Mouse (Mus musculus) ES-Bruce4 (cell line): ENCODE data around the gene Fuca2. TPM values are rescaled to one million over a fixed set of nuclear protein-coding genes. Genes with fewer than 3 reads are reported as not detected.
A peak's percentile ranks its signal among the peaks of the same experiment; 100 is the strongest.

ENCODE experiments used
- H3K27ac ChIP-seq: 2 replicates; pipeline ENCODE4 v1.5.1; 2012; ENCODE audit warnings: low read length, inconsistent platforms; ENCODE audit not compliant: insufficient read depth
- H3K27me3 ChIP-seq: 2 replicates; pipeline ENCODE4 v1.6.1; 2012; ENCODE audit warnings: mild to moderate bottlenecking, low read length, inconsistent platforms; ENCODE audit not compliant: control insufficient read depth, poor library complexity, insufficient read depth, severe bottlenecking
- H3K36me3 ChIP-seq: 2 replicates; pipeline ENCODE4 v1.6.1; 2012; ENCODE audit warnings: inconsistent platforms, mild to moderate bottlenecking, low read length, moderate library complexity; ENCODE audit not compliant: control insufficient read depth, poor library complexity, insufficient read depth, severe bottlenecking
- H3K4me1 ChIP-seq: one replicate; pipeline ENCODE4 v1.8.1; 2011; ENCODE audit warnings: low read length; ENCODE audit not compliant: control insufficient read depth, insufficient read depth
- H3K4me3 ChIP-seq: 2 replicates; pipeline ENCODE4 v1.5.1; 2011; ENCODE audit warnings: low read depth, mild to moderate bottlenecking, low read length
- H3K9ac ChIP-seq: 2 replicates; pipeline ENCODE4 v1.6.1; 2012; ENCODE audit warnings: low read depth, mild to moderate bottlenecking, inconsistent platforms; ENCODE audit not compliant: poor library complexity, severe bottlenecking
- H3K9me3 ChIP-seq: replicated peaks from 2 replicates; pipeline ENCODE4 v1.6.1; 2012; ENCODE audit warnings: mild to moderate bottlenecking, low read length, inconsistent platforms; ENCODE audit not compliant: control insufficient read depth, poor library complexity, insufficient read depth, severe bottlenecking
- CTCF ChIP-seq: IDR thresholded peaks from one replicate; pipeline ENCODE4 v1.8.1; 2011; ENCODE audit warnings: low read depth, low read length
- EP300 ChIP-seq: IDR thresholded peaks from 2 replicates; pipeline ENCODE4 v1.6.1; 2011; ENCODE audit warnings: low read depth, low read length; ENCODE audit not compliant: insufficient read depth
- POLR2A ChIP-seq: IDR thresholded peaks from one replicate; pipeline ENCODE4 v1.8.1; 2011; ENCODE audit warnings: low read length; ENCODE audit not compliant: insufficient read depth
- polyA plus RNA-seq: library from polyadenylated mRNA; stranded (reverse); fragments of >200 nt; gene quantifications from 2 replicates; pipeline ENCODE4 v1.2.4, GENCODE M21; 2011; ENCODE audit warnings: low read depth; ENCODE audit not compliant: missing spikeins, insufficient read depth, insufficient read length

Fuca2 gene
- polyA plus RNA-seq, 1 experiment = 31.9 TPM

DNA sequence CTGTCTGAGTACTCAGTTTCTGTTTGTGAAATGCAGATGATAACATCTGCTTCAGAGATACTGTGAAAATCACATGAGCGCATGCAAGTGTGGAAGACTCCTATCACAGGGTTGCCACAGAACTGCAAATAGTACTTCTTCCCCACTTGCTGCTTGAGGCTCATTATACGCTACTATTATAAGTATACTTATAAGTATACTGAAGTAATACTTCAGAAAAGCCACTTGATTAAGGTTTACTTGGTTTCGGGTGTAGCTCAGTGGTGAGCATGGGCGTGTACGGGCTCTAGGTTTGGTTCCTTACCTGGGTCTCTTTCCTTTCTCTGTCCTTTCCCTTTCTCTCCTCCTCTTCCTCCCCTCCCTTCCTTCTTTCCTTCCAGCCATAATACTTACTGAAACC lies 42.4 kb downstream of the Fuca2 start:
- Histone ChIP-seq H3K27ac (no peak overlapping the region), H3K9me3 (no peaks in the 10 kb centered on the region), H3K27me3 (no peaks in the 10 kb centered on the region), H3K4me1 (no peaks in the 10 kb centered on the region), H3K4me3 (no peak overlapping the region), H3K36me3 (no peaks in the 10 kb centered on the region; the same call in 1 of the 2 replicates), H3K9ac (no peak overlapping the region)
- no peak for TF ChIP-seq CTCF
- no peak for TF ChIP-seq POLR2A
- no peak for TF ChIP-seq EP300

DNA sequence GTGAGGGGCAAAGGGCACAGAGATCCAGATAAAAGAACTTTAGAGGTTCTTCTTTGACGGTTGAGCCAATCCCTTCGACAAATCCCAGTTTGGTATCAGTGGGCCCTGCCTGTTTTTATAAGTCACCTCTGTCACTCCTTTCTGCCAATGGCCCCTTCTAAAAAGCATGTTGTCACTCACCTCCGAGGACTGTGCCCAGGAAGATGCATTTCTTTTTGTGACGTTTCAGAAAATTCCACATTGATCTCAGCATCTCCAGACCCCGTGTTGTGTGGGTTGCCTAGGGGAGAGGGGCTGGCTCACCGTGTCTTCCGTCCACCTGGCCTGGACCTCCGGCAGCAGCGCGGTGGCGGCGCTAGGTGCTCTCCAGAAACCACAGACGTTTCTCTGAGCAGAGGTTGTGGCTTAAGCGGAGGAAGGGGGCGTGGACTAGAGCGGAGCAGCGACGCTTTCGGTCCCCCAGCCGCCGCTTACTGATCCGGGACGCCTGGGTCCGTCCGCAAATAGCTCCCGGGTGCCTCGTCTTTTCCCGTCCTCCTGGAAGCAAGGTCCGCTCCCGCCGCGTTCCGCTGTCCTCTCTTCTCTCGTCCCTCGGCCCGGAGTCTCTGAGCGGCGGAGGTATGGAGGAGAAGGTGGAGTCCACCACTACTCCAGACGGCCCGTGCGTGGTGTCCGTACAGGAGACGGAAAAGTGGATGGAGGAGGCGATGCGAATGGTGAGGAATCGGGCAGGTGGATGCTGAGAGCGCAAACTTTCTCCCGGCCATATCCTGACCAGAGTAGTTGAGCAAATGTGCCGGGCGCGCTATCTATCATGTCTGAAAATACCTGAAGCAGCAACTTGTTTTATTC lies 53.5 kb downstream of the Fuca2 start, which contains the start of the genes Adat2 and Pex3:
TSS of gene Adat2 (plus strand) at position 249 of the 852 bp plus-strand sequence.
TSS of gene Pex3 (minus strand) at position 497 of the 852 bp plus-strand sequence.
- no peak for TF ChIP-seq CTCF
- peak; percentile 60 for TF ChIP-seq EP300
- TF ChIP-seq POLR2A = peak; percentile 45
- peaks cover 3% of the 10 kb centered on the region for H3K4me1 ChIP-seq
- H3K27ac ChIP-seq = no peak within 1 kb of the TSS
- H3K9me3 ChIP-seq = no peaks in the 10 kb centered on the region
- H3K4me3 ChIP-seq = peak within 1 kb of the TSS; percentile 85
- peaks cover 5% of the 10 kb centered on the region for H3K36me3 ChIP-seq
- peak within 1 kb of the TSS; percentile 49 for H3K9ac ChIP-seq
- no peaks in the 10 kb centered on the region for H3K27me3 ChIP-seq

DNA sequence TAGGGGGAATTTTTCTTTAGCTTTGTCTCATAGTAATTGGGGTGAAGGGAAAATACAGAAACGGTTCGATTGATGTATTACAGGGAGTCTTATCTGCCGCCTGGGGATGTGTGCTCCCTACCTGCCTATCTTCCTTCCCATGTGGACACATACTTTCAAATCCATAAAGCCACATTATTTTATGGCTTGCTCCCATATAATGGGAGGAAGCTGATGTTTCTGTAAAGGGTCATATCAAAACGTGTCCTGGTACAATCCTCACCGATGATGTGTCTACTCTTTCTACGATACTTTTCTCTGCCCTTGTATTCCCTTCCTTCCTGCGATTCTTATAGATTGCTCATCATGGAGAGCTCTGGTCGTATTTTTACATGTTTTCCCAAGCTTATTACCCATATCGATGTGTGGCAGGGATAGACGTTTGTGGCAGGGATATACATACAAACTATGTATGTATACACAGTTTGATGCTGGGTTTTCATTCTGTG lies 54.2 kb downstream of the Fuca2 start:
- Histone ChIP-seq H3K9me3 (no peaks in the 10 kb centered on the region), H3K4me3 (peak overlapping the region; percentile 85), H3K27ac (no peak overlapping the region), H3K9ac (peak overlapping the region; percentile 49), H3K4me1 (peaks cover 3% of the 10 kb centered on the region), H3K27me3 (no peaks in the 10 kb centered on the region), H3K36me3 (peaks cover 5% of the 10 kb centered on the region)
- TF ChIP-seq POLR2A (no peak), CTCF (no peak), EP300 (no peak)

DNA sequence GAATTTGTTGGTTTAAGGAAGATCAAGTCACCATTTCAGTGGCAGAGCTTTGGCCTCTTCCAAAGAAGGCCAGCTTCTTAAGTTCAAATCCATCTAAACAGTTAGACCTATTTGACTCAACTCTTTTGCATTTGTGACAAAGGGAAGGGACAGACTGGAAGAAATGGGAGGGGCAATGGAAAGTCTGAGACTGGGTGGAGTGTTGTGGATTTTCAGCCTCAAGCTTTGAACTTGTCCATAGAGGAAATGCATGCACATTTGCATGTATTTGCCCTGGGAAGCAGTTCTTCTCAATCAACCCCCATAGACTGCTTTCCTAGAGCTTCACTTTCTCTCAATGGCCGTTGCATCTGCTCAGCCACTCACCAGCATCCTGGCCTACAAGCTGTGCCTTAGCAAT lies 55.0 kb downstream of the Fuca2 start:
- H3K27ac ChIP-seq = no peak overlapping the region
- peaks cover 5% of the 10 kb centered on the region for H3K36me3 ChIP-seq
- TF ChIP-seq POLR2A (no peak), CTCF (no peak), EP300 (no peak)

DNA sequence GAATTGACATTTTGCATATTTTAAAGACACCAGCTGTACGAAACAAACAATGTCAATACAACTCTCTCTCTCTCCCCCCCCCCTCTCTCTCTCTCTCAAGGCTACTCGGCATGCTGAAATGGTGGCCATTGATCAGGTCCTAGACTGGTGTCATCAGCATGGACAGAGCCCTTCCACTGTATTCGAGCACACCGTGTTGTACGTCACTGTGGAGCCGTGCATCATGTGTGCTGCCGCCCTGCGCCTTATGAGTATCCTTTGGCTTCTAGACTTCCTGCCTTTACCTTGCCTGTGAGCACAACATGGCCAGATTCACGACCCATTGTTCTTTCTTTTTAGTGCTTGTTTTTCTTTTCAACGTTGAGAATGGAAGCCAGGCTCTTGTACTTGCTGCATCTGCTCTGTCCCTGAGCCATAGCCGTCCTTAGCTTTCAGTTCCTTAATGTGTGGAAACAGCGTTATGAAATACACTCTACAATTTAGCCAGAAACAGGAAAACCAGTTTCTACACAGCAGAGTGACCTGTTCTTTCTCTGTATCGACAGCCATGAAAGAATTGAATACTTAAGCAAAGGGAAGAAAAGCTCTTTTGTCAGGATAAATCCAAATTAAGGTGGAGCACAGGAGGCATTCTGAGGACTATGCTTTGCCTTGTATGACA lies 60.8 kb downstream of the Fuca2 start:
- Histone ChIP-seq H3K36me3 (peaks cover 9% of the 10 kb centered on the region), H3K4me1 (no peaks in the 10 kb centered on the region), H3K4me3 (no peak overlapping the region), H3K27ac (no peak overlapping the region), H3K9me3 (no peaks in the 10 kb centered on the region), H3K27me3 (no peaks in the 10 kb centered on the region), H3K9ac (no peak overlapping the region)
- TF ChIP-seq CTCF = no peak
- no peak for TF ChIP-seq EP300
- TF ChIP-seq POLR2A = no peak

More for the DNA sequence above, 55.0 kb downstream of the Fuca2 start:
- peaks cover 3% of the 10 kb centered on the region for H3K4me1 ChIP-seq
- H3K27me3 ChIP-seq = no peaks in the 10 kb centered on the region
- H3K9ac ChIP-seq = no peak overlapping the region
- H3K4me3 ChIP-seq = no peak overlapping the region
- H3K9me3 ChIP-seq = no peaks in the 10 kb centered on the region
